Comparison of ENCODE assay signal across 1 mouse cellular context in genomic region chr10:127738151-127738882, GRCm38 (mm10).
TF ChIP-seq lines count a peak whose summit lies in the region.

No protein-coding gene starts in this region.

TF ChIP-seq in MEL, 35 proteins besides CTCF, POLR2A, EP300 and RAD21 (continued from another document):
- peak; percentile 24 for TF ChIP-seq MXI1 (IDR thresholded peaks at IDR 0.05; ENCODE audit: low read depth, low read length)
- TF ChIP-seq ZMIZ1 (IDR thresholded peaks at IDR 0.05; ENCODE audit: low read depth, low read length) = no peak
- peak; percentile 71 for TF ChIP-seq GATA1 (IDR thresholded peaks at IDR 0.05; ENCODE audit: low read depth, low read length)
- peak; percentile 49 for TF ChIP-seq TAL1 (IDR thresholded peaks at IDR 0.05; ENCODE audit: low read length)
- no peak for TF ChIP-seq MYC (IDR thresholded peaks at IDR 0.05; ENCODE audit: low read depth, low read length)
- no peak for TF ChIP-seq NRF1 (IDR thresholded peaks at IDR 0.05; ENCODE audit: insufficient read depth, low read depth, low read length, poor library complexity, severe bottlenecking)
- peak; percentile 39; the same call in 1 of the 2 replicates for TF ChIP-seq TBP (IDR thresholded peaks at IDR 0.05; ENCODE audit: low read depth, low read length)
- 0 out of 2 replicates have a peak, but pooled peaks have one; percentile 10 for TF ChIP-seq RCOR1 (IDR thresholded peaks at IDR 0.05; ENCODE audit: low read depth, low read length)
- 0 out of 2 replicates have a peak, but pooled peaks have one; percentile 45 for TF ChIP-seq ELF1 (IDR thresholded peaks at IDR 0.05; ENCODE audit: low read depth, low read length)
- no peak for TF ChIP-seq HCFC1 (IDR thresholded peaks at IDR 0.05; ENCODE audit: low read depth, low read length)
- TF ChIP-seq POLR2AphosphoS5 (IDR thresholded peaks at IDR 0.05; ENCODE audit: borderline replicate concordance, low read depth, low read length) = no peak
- TF ChIP-seq SMC3 (IDR thresholded peaks at IDR 0.05; ENCODE audit: low read depth, low read length) = peak; percentile 33
- TF ChIP-seq NELFE (IDR thresholded peaks at IDR 0.05; ENCODE audit: low read depth, low read length) = 0 out of 2 replicates have a peak, but pooled peaks have one; percentile 8
